Mouse (Mus musculus) 416B (cell line): ENCODE data around the gene 4933402J07Rik.

Experiments
- DNase-seq: peaks from one replicate; pipeline ENCODE4 v3.0.0; 2011; ENCODE audit warnings: low read depth

The 4933402J07Rik gene

DNA sequence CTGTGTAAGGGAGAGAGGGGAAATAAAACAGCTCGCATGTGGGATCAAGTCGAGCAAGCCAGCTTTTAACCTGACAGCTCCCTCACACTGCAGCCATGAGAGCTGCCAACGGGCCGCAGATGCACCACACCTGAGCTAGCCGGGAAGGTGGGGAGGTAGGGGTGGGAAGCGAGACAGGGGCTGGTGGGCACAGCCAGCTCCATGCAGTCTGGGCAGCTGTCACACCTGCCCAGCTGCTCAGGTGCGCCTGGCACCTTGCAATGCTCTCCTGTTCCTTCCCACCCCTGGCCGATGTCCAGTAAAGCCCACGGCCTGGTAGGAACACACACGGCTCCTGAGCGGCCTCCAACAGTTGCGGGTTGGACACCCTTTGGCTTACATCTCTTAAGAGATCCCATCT is 57.5 kb downstream of the 4933402J07Rik start:
- DNase-seq: no peak

DNA sequence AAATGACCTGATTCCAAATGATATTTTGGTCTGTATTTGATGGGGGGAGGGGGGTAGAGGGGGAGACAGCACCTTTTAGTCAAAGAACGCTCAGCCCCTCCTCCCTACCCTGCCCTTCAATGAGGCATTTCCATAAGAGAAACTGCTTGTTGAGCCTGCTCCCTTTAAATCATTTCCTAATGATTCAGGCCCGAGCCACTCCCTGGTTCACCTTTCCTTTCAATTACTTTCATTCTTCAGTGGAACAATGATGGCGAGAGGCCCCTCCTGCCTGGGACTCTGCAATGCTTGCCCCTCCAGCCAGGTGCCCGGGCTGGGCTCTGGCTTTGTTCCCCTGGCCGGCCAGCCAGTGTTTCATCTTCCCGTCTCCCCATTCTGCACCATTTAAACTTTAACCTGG is 66.0 kb downstream of the 4933402J07Rik start:
- no peak for DNase-seq

DNA sequence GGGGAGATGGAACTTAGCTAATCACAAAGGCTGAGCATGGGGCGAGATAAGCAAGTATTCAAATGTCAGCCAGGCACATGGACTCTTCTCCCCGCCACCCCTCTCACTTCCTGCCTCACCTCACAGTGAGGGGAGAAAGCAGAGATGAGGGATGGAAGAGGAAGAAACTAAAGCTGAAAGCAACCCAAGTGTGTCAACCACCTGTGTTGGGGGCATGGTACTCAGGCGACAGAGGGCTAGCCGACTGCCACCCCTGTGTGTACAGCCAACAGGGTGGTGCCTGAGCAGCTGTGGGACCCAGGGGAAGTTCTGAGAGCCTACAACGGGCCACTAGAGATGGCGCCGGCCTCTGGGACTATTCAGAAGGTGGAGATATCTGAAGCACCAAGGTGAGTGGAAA is 68.1 kb downstream of the 4933402J07Rik start:
- DNase-seq: no peak

DNA sequence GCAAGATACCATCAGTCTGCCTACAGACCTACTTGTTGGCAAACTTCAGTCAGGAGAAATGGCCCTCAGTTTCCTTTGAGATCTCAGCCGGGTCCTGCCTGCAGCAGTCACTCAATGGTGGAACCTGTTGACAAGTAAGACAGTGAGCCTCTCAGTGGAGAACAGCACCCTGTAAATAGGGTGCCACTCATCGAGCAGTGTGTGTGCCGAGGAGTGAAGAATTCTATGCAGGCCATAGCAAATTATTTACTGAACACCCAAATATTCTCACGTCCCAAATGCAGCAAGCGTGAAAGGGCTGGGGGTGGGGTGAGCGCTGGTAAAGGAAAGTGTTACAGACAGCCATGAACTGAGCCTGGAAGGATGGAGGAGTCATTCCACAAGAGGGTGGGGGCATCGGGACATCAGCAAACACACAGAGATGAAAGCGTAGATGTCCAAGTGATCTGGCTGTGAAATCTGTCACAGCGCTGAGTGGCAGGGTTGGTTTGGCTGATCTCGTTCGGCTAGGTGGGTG is 72.6 kb downstream of the 4933402J07Rik start:
- no peak for DNase-seq
